Mouse (Mus musculus): ENCODE measurements around the gene Sesn1. TPM values are rescaled to one million over a fixed set of nuclear protein-coding genes. Genes with fewer than 3 reads are reported as not detected.

The Sesn1 gene
- total and polyA plus RNA-seq, 2 experiments from 2014 or later: 30.6 to 42.5 TPM

DNA sequence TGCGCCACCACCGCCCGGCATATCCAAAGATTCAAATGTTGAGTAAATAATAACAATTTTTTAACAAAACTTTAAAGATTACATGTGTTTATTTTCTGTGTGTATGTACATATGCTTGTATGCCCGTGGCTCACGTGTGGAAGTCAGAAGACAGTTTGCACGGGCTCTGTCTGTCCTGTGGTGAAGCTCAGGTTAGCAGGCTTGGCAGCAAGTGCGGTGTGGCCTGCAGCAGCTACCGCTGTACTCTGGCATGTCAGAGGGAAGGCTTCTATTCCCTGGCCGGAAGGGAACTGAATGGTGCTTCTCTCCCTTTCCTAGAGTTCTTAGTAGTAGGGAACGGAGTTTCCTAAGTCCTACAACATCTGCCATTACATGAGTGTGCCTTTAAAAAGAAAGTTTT lies 15.3 kb downstream of the Sesn1 start:
- Histone ChIP-seq H3K9me3 (ENCODE audit: low read length) (no peaks in the 10 kb centered on the region), H3K36me3 (ENCODE audit: insufficient read depth, low read length) (no peaks in the 10 kb centered on the region), H3K9ac (replicated peaks; ENCODE audit: low read length, poor library complexity, severe bottlenecking) (no peak overlapping the region), H3K4me3 (ENCODE audit: low read depth, low read length) (no peak overlapping the region), H3K4me1 (ENCODE audit: insufficient read depth, low read length) (no peaks in the 10 kb centered on the region), H3K27ac (ENCODE audit: low read depth, low read length) (no peak overlapping the region), H3K27me3 (ENCODE audit: insufficient read depth, low read length) (no peaks in the 10 kb centered on the region), H3K4me2 (ENCODE audit: low read depth, low read length, poor library complexity, severe bottlenecking) (no peak overlapping the region)
- ATAC-seq (ENCODE audit: low FRiP score) (no peak), DNase-seq (ENCODE audit: low spot score) (no peak)
- WGBS: 91% methylated on average over 10 of the region's 10 CpGs
- TF ChIP-seq CTCF (IDR thresholded peaks at IDR 0.05): no peak

DNA sequence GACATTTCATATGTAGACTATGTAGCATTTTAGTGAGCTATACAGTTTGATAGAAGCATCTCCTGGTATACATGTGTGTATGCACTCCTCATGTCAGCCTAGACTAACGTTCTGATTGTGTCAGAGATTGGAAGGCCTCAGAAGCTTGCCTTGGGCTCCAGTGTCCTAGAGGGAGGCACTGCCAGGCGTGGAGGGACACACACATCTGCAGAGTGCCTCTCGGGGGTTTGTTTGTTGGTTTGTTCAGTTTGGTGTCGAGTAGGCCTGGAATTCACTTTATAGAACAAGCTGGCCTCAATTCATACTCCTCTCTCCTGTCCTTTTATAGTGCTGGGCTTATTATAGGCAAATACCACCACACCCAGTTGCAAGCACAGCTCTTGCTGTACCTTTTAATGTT lies 16.3 kb downstream of the Sesn1 start:
- no peak overlapping the region for H3K9ac ChIP-seq (replicated peaks; ENCODE audit: low read length, poor library complexity, severe bottlenecking)
- H3K27me3 ChIP-seq (ENCODE audit: insufficient read depth, low read length): no peaks in the 10 kb centered on the region
- no peak overlapping the region for H3K4me2 ChIP-seq (ENCODE audit: low read depth, low read length, poor library complexity, severe bottlenecking)
- WGBS: 89% methylated on average over 4 of the region's 4 CpGs
- no peak for DNase-seq (ENCODE audit: low spot score)
- no peaks in the 10 kb centered on the region for H3K9me3 ChIP-seq (ENCODE audit: low read length)
- no peak for TF ChIP-seq CTCF (IDR thresholded peaks at IDR 0.05)
- H3K4me1 ChIP-seq (ENCODE audit: insufficient read depth, low read length): no peaks in the 10 kb centered on the region
- ATAC-seq (ENCODE audit: low FRiP score): no peak
- H3K27ac ChIP-seq (ENCODE audit: low read depth, low read length): no peak overlapping the region
- no peak overlapping the region for H3K4me3 ChIP-seq (ENCODE audit: low read depth, low read length)
- no peaks in the 10 kb centered on the region for H3K36me3 ChIP-seq (ENCODE audit: insufficient read depth, low read length)

DNA sequence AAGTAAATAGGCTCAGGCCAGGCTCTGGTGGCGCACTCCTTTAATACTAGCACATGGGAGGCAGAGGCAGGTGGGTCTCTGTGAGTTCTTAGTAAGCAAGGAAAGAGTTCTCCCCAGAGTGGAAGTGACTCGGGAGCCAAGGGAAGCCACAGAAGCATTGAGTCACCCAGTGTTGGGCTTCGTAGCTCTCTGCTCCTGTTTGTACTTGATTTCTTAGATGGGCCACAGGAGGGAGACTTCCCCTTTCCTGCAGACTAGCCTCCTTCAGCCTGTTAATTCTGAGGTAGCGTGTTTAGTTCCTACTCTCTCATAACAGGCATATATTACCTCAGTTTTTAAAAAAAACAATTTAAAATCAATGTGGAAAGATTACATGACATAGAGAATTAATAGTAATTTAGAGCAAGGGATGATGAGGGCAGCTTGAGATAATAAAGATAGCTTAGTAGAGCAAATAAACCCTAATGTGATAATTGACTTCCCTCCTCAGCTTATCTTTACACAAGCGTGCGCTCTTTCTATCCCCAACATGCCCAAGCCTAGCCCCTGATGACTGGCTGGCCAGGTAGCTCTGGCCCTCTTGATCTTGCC lies 16.9 kb downstream of the Sesn1 start:
- H3K27ac ChIP-seq (ENCODE audit: low read depth, low read length): no peak overlapping the region
- H3K4me1 ChIP-seq (ENCODE audit: insufficient read depth, low read length): no peaks in the 10 kb centered on the region
- no peak for DNase-seq (ENCODE audit: low spot score)
- no peaks in the 10 kb centered on the region for H3K27me3 ChIP-seq (ENCODE audit: insufficient read depth, low read length)
- no peak overlapping the region for H3K4me3 ChIP-seq (ENCODE audit: low read depth, low read length)
- 91% methylated on average over 6 of the region's 6 CpGs for WGBS
- no peak overlapping the region for H3K4me2 ChIP-seq (ENCODE audit: low read depth, low read length, poor library complexity, severe bottlenecking)
- ATAC-seq (ENCODE audit: low FRiP score): no peak
- TF ChIP-seq CTCF (IDR thresholded peaks at IDR 0.05): no peak
- no peak overlapping the region for H3K9ac ChIP-seq (replicated peaks; ENCODE audit: low read length, poor library complexity, severe bottlenecking)
- no peaks in the 10 kb centered on the region for H3K36me3 ChIP-seq (ENCODE audit: insufficient read depth, low read length)
- no peaks in the 10 kb centered on the region for H3K9me3 ChIP-seq (ENCODE audit: low read length)

DNA sequence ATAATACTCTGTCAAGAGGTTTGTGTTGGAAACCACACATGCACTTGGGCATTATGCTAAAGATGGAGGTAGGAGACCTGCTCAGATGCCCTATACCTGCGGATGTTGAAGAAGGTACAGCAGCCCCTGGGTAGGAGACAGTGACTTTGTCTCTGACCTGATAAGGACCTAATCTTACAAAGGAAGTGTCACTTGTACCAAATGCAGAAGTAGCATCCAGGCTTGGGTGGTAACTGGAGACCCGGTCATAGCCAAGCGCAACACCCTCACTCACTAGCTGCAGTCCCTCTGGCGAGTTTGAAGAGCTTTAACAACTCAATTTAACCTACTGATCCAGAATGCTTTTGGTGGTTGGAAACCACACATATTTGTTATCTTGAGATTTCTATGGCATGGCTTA lies 18.0 kb downstream of the Sesn1 start:
- H3K27me3 ChIP-seq (ENCODE audit: insufficient read depth, low read length): no peaks in the 10 kb centered on the region
- no peak overlapping the region for H3K9ac ChIP-seq (replicated peaks; ENCODE audit: low read length, poor library complexity, severe bottlenecking)
- ATAC-seq (ENCODE audit: low FRiP score) (no peak), DNase-seq (ENCODE audit: low spot score) (no peak)
- H3K9me3 ChIP-seq (ENCODE audit: low read length): no peaks in the 10 kb centered on the region
- no peak overlapping the region for H3K27ac ChIP-seq (ENCODE audit: low read depth, low read length)
- no peaks in the 10 kb centered on the region for H3K36me3 ChIP-seq (ENCODE audit: insufficient read depth, low read length)
- no peak for TF ChIP-seq CTCF (IDR thresholded peaks at IDR 0.05)
- no peak overlapping the region for H3K4me2 ChIP-seq (ENCODE audit: low read depth, low read length, poor library complexity, severe bottlenecking)
- H3K4me3 ChIP-seq (ENCODE audit: low read depth, low read length): no peak overlapping the region
- H3K4me1 ChIP-seq (ENCODE audit: insufficient read depth, low read length): no peaks in the 10 kb centered on the region
- 84% methylated on average over 4 of the region's 4 CpGs for WGBS

GRCm38 (mm10) chr10:41829191-41829590 lies 19.5 kb downstream of the Sesn1 start:
- ATAC-seq (ENCODE audit: low FRiP score): no peak
- DNase-seq (ENCODE audit: low spot score): no peak
- H3K9ac ChIP-seq (replicated peaks; ENCODE audit: low read length, poor library complexity, severe bottlenecking): no peak overlapping the region

GRCm38 (mm10) chr10:41829980-41830379 lies 20.2 kb downstream of the Sesn1 start:
- H3K9ac ChIP-seq (replicated peaks; ENCODE audit: low read length, poor library complexity, severe bottlenecking): no peak overlapping the region
- no peak overlapping the region for H3K4me3 ChIP-seq (ENCODE audit: low read depth, low read length)
- no peaks in the 10 kb centered on the region for H3K36me3 ChIP-seq (ENCODE audit: insufficient read depth, low read length)
- no peak overlapping the region for H3K4me2 ChIP-seq (ENCODE audit: low read depth, low read length, poor library complexity, severe bottlenecking)
- H3K27me3 ChIP-seq (ENCODE audit: insufficient read depth, low read length): no peaks in the 10 kb centered on the region
- WGBS: 90% methylated on average over 2 of the region's 2 CpGs
- H3K27ac ChIP-seq (ENCODE audit: low read depth, low read length): no peak overlapping the region
- TF ChIP-seq CTCF (IDR thresholded peaks at IDR 0.05): no peak
- DNase-seq (ENCODE audit: low spot score): no peak
- ATAC-seq (ENCODE audit: low FRiP score): no peak
- no peaks in the 10 kb centered on the region for H3K4me1 ChIP-seq (ENCODE audit: insufficient read depth, low read length)
- H3K9me3 ChIP-seq (ENCODE audit: low read length): no peaks in the 10 kb centered on the region

More at GRCm38 (mm10) chr10:41829191-41829590, 19.5 kb downstream of the Sesn1 start:
- Histone ChIP-seq H3K36me3 (ENCODE audit: insufficient read depth, low read length) (no peaks in the 10 kb centered on the region), H3K27ac (ENCODE audit: low read depth, low read length) (no peak overlapping the region), H3K9me3 (ENCODE audit: low read length) (no peaks in the 10 kb centered on the region), H3K4me1 (ENCODE audit: insufficient read depth, low read length) (no peaks in the 10 kb centered on the region), H3K4me3 (ENCODE audit: low read depth, low read length) (no peak overlapping the region), H3K27me3 (ENCODE audit: insufficient read depth, low read length) (no peaks in the 10 kb centered on the region), H3K4me2 (ENCODE audit: low read depth, low read length, poor library complexity, severe bottlenecking) (no peak overlapping the region)
- 83% methylated on average over 5 of the region's 5 CpGs for WGBS
- no peak for TF ChIP-seq CTCF (IDR thresholded peaks at IDR 0.05)

All from midbrain, postnatal 0 days (tissue).